Mouse (Mus musculus): ENCODE measurements around the gene Tm2d3. TPM values are rescaled to one million over a fixed set of nuclear protein-coding genes. Genes with fewer than 3 reads are reported as not detected.

Gene Tm2d3
- total RNA-seq (2014; fragmentation: Nextera tagmentation) (23.0 and 35.3 TPM in 2 replicates), total RNA-seq (2017) (70.1 and 70.9 TPM in 2 replicates)

DNA sequence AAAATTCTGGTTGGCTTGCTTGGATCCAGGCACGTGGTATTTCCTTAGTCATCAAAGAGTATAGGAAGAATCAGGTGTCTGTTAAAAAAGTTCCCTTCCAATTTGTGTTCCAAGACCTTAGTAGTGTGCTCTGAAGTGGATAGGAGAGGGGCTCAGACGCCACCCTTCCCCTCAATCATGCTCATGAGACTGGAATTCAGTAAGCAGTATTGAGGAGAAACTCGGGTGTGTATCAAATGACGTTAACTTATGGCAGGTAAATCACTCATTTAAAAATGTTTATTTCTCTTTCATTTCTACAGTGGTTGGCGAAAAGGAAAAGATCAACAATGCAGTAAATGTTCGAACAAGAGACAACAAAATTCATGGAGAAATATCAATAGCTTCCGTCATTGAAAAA, at the start of gene Tm2d3:
Gene Tm2d3 (plus strand): TSS at position 301 of the 400 bp plus-strand sequence.
- ATAC-seq (replicated peaks; ENCODE audit: poor library complexity, severe bottlenecking) = no peak

DNA sequence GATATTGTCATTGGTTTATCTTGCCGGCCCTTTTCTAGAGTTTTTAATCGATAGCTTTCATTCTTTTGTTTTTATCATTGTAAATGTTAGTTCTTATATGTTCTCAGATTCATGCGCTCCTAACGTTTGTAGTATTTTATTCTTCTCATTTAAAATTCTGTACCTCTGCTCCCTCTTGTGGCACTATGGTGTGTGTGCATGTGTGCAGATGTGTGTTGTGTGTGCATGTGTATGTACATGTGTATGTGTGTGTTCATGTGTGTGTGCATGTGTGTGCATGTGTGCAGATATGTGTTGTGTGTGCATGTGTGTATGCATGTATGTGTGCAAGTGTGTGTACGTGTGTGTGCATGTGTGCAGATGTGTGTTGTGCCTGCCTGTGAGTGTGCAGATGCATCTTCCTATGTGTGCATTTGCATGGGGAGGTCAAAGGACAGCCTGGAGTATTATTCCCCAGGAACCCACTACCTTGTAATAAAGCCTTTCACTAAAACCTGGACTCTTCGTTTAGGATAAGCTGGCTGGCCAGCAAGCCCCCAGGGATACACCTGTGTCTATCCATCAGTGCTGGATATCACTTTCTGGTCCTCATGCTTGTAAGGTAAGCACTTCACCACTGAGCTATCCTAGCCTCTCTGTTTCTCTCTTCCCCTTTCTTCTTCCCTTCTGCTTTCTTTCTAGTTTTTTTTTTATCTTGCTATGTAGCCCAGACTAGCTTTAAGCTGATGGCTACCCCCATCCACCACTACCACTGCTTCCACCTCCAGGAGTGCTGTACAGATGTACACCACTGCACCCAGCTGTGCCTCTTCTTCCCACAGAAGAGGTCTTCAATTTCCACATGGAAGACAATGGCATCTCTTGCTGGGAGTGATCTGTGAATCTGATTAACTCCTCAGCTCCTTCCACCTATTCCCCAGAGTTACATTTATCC, 48.3 kb upstream of the Tm2d3 start:
- no peak for ATAC-seq (replicated peaks; ENCODE audit: poor library complexity, severe bottlenecking)

DNA sequence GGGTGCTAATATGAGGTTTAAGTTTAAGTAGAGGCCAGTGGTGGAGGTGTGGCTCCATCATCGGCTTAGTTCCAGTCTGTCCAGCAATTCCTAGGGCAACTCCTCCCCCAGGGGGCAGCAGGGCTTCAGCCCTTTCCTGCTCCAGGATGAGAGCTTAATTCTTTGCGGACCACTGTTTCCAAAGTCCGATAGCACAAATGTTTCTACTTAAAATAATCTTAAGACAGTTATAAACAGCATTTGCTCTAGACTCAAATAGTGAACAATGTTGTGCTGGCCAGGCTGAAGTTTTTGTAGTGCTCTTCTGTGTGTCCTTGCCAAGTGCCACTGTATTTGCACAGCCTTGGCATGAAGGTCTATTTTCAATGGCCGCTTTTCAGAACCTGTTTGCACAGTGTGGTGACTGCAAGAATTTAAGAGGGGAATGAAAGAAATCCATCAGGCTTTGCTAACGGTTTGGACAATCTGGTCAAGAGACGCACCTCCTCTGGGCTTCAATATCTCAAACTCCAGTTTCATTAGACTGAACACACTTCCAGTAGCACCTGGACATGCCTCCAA, 47.0 kb upstream of the Tm2d3 start:
- ATAC-seq (replicated peaks; ENCODE audit: poor library complexity, severe bottlenecking) = no peak

DNA sequence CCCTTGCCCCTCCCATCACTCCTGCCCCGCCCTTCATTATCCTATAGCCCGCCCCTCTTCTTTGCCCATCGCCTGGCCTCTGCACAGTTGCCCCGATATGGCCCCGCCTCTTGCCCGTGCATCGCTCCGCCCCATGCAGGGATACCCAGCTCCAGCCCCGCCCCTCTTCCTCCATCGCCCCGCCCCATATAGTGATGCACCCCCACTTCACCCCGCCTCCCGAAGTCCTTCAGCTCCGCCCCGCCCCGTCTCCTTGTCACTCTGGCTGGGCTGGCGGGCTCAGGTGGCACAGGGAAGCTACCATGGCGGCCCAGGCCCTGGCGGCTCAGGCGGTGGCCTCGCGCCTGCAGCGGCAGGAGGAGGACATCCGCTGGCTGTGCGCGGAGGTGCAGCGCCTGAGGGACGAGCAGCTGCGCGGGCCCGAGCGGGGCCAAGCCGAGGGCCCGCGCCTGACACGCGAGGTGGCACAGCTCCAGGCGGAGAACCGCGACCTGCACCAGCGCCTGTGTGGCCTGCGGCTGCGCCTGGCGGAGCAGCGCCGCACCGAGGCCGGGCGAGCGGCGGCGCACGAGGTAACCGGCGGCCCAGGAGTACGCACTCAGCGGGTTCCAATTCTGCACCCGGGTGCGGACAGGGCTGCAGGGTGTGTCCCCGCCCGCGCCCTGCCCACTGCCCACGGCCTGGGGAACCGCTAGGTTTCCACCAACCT, 46.2 kb upstream of the Tm2d3 start, which contains the start of gene Tarsl2:
Gene Tarsl2 (plus strand): TSS at position 256 of the 709 bp plus-strand sequence.
- ATAC-seq (replicated peaks; ENCODE audit: poor library complexity, severe bottlenecking) = peak; percentile 90

DNA sequence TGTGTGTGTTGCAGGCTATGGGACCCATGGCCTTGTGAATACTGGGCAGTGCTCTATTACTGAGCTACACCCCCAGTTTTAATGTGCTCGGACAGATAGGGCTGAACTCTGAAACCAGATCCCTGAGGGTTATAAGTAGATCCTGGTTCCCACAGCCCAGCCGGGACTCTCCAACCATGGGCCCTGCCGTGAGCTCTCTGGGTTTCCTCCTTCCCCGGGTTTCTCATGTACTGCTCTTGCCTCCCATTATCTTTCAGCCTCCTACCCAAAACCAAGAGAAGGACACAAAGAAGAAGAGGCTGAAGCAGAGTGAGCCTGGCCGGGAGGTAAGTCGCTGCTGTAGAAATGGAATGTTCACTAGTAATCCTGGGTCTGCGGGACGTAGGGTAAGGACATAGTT, 45.0 kb upstream of the Tm2d3 start:
- no peak for ATAC-seq (replicated peaks; ENCODE audit: poor library complexity, severe bottlenecking)

DNA sequence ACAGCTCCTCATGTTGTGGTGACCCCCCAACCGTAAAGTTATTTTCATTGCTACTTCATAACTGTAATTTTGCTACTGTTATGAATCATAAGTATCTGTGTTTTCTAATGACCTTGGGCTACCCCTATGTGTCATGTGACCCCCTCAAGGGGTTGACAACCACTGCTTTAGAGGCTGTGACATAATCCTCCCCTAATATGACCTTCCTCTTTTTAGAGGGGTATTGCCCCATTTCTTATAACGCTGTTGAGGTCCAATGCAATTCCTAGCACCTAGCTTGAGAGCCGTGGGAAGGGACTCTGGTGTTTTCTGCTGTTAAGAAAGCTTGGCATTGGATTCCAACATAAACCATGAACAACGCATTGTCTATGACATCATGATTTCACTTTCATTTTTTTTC, 40.3 kb upstream of the Tm2d3 start:
- ATAC-seq (replicated peaks; ENCODE audit: poor library complexity, severe bottlenecking) = peak; percentile 94

DNA sequence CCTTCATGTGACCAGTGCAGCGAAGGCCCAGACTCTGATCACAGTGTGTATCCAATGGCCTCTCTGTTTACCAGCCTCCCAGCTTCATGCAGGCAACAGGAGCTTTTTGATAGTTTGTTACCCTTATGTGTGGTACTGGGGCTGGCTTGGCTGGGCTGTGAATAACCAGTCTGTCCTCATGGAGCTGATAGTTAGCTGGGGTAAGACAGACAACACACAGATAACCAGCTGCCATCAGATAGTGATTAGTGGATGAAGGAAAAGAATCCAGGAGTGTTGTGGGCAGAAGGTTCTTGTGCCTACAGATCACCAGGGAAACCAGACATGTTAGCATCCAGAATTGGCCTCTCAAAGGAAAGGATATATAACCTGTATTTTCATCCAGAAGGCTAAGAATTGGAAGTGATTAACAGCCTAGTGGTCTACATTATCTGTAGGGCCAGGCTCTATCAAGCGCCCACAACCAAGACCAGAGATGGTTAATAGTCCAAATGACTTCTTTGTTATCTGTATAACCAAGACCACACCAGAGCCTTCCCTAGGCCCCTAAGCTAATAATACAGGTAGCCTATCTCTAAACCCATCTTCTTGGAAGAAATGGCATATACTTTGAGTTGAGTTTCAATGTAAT, 33.4 kb upstream of the Tm2d3 start:
- ATAC-seq (replicated peaks; ENCODE audit: poor library complexity, severe bottlenecking) = no peak

DNA sequence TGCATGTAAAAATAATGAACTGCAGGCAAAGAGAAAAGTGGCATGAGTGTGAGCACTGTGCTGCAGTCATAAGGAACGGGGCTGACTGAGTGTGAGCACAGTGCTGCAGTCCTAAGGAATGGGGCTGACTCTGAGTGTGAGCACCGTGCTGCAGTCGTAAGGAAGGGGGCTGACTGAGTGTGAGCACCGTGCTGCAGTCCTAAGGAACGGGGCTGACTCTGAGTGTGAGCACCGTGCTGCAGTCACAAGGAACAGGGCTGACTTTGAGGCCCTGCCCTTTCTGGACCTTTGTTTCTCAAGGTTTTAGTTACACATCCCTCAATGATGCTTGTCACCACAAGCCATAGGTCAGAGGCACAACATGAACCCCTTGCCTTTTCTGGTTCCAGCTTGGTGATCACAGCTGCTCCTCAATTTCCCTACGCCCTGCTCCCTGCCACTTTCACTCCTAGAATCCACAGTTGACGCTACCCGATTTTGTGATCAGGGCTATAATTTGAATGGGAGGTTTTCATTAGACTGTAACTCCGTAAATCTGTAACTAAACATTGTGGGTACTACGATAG, 27.7 kb upstream of the Tm2d3 start:
- no peak for ATAC-seq (replicated peaks; ENCODE audit: poor library complexity, severe bottlenecking)

DNA sequence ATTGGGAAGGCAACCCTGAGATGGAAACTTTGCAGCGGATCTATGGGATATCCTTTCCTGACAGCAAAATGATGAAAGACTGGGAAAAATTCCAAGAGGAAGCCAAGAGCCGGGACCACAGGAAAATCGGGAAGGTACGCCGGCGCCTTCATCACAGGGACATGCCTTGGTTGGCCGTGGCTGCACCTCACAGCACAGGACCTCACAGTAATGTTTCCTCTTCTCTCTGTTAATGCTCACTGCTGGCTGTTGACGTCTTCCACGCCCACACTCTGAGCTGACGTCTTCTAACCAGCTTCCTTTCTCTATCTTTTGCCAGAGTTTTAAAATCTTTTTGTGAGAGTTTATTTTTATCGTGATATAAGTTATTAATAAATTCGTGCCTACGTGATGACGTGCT, 27.1 kb upstream of the Tm2d3 start:
- ATAC-seq (replicated peaks; ENCODE audit: poor library complexity, severe bottlenecking) = no peak

DNA sequence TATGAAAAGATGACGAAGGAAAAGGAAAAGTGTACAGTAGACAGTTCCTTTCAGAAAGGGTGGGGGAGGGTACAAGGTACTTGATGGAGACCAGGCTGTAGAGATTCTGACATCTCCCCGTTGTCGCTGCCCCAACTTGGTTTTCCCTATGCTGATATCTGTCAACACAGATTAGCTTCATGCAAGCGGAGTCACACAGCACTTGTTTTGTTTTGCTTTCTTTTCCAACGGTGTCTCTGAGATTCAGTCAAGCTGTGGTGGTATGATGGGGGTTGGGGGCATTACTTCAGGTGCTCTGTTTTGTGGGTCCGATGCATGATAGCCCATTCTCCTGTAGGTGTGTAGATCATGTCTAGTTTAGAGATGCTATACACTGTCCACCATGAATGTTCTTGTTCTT, 23.5 kb upstream of the Tm2d3 start:
- ATAC-seq (replicated peaks; ENCODE audit: poor library complexity, severe bottlenecking) = no peak

DNA sequence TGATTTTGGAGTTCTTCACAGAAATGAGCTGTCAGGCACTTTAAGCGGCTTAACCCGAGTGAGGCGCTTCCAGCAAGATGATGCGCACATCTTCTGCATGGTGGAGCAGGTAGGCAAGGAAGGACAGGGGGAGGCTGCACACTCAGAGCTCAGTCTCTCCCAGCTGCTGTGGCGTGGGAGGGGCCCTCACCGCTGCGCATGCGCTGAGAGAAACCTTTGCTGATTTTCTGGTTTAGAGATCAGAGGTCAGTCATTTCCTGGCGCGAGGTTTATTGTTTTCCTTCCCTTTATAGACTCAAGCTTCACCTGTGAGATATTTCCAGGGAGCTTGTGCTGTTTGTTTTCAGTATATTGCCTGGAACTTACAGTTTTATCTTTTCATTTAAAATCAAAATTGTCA, 12.9 kb upstream of the Tm2d3 start:
- ATAC-seq (replicated peaks; ENCODE audit: poor library complexity, severe bottlenecking) = no peak

DNA sequence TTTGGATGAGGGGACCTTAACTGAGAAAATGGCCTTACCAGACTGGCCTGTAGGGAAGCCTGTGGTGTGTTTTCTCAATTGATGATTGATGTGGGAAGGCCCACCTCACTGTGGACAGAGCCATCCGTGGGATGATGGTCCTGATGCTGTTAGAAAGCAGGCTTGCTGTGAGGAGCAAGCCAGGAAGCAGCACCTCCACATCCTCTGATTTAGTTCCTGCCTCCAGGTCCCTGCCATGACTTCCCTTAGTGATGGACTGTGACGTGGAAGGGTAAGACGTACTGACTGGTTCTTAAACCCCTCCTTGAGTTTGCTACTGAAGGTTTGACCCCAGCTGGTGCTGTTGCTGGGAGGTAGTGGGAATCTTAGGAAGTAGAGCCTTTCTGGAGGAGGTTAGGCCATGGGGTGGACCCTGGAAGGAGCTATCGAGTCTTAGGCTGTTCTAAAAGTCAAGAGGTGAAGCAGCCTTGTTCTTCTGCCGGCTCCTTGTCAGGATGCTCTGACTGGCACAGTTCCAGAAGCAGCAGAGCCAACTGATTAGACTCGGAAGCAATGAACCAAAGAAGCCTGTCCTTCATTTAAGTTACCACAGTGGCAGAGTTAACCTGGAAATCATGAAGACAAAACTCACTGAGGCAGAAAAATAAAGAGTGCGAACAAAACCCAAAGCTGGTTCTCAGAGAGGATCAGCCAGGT, 11.9 kb upstream of the Tm2d3 start:
- ATAC-seq (replicated peaks; ENCODE audit: poor library complexity, severe bottlenecking) = no peak

DNA sequence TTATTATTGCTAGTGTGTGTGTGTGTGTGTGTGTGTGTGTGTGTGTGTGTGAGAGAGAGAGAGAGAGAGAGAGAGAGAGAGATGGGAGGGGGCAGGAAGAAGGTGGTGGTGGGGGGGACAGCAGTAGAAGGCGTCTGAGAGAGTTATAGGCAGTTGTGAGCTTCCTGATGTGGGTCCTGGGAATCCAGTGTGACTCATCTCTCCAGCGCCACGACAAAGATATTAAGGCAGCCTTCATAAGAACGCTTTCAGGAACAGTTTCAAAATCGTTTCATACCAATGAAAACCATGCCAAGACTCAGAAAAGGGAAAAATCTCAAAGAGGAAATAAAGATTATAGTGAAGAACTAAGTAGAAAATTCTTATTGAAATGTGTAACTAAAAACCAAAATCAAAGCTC, 9.8 kb upstream of the Tm2d3 start:
- ATAC-seq (replicated peaks; ENCODE audit: poor library complexity, severe bottlenecking) = no peak

DNA sequence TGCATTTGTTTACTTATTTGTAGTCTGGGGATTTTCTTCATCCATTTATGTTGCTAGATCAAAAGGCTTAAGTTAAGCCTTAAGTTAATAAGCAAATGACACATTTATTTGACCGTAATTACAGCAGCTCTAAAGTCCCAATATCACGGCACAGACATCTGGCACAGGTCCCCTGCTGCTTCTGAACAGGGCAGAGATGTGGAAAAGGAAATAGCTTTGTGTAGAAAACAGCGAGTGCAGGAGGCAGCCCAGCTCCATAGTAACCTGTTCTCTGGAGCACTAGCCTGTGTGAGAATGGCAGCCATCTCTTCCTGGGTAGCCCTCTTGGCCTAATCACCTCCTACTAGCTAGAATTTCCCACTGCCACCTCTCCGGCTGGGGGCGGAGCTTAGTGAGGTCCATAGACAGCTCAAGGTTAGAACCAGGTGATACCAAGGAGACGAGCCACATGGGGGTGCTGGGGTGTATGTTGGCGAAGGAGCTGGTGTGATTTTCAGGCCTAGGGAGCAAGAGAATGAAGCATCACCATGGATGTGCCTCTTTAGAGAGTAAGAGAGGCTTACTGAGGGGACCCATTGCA, 6.6 kb upstream of the Tm2d3 start:
- ATAC-seq (replicated peaks; ENCODE audit: poor library complexity, severe bottlenecking) = no peak

DNA sequence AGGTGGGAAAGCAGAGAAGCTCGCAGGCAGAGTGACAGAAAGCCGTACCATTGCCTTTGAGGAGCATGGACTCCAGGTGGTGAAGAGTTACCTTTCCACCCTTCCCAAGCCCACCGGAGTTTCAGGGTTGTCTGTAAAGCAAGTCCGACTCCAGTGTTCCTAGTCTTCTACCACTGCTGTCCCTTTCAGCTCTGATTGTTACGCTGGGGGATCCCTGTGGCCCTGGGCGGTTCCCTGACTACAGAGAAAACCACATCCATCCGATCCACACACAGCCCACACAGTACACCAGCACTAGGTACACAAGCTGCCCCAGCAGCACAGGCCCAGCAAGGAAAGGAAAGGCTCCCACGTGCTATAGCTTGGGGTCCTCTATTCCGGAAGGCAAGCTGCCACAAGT, 4.3 kb upstream of the Tm2d3 start:
- ATAC-seq (replicated peaks; ENCODE audit: poor library complexity, severe bottlenecking) = no peak

DNA sequence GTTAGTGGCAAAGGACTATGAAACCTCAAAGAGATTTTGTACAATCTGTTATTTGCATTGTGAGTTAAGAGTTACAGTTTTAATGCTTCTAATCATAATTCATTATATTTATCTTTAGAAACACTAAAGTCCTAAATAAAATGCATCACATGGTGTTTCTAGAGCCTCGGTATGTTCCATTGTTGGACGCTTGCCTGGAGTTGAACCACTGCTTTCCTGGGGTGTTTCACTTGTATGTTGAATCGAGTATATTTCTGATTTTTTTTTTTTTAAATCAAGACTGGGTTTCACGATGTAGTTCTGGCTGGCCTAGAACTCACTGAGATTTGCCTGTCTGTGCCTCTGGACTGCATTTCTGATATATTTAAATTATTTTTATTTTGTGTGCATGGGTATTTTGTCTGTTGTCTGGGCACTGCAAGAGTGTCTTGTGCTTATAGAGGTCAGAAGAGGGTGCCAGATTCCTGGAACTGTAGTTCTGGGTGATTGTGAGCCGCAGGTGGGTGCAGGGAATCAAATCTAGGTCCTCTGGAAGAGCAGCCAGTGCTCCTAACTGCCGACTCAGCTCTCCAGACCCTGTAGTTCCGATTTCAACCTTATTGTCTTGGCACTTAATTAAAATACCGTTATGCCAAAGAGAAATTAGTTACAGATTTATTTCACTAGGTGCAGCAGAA, 1.1 kb downstream of the Tm2d3 start:
- ATAC-seq (replicated peaks; ENCODE audit: poor library complexity, severe bottlenecking) = no peak

DNA sequence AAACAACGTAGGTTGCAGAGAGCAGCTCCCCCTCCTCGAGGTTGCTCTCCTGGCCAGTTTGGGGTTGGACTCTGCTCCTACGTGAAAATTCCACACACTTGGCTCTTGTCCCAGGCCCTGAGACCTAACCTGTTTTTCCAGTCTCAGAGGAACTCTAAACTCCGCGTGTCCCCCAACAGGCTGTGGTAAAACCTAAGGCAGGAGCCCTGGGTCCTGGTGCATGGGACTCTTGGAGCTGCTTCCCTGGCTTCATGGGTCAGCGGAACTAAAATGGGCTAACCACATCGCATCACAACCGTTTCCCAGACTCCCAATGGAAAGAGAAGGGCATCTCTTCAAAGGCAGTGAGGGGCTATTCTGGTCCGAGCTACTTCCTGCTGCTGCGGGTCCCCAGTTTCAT, 1.9 kb downstream of the Tm2d3 start:
- no peak for ATAC-seq (replicated peaks; ENCODE audit: poor library complexity, severe bottlenecking)

DNA sequence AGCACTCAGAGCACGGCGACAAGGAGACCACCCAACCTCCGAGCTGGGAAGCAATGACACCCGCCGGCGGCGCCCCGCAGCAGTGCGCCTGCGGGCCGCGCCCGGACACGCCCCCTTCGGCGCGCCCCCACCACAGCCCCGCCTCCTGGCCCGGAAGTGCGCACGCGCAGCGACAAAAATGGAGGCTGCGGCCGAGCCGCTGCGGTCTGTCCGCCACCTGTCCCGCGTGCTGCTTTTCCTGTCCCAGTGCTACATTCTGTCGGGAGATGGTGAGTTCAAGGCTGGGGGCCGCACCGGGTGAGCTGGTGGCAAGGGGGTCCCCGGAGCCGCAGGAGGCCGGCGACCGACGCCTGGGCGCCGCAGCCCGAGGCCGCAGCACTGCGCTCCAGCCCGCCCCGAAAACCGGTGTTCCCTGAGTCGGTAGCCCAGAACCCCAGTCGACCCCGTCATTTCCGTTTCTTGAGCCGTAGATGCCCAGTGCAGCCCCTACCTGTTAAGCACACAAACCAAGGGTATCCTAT, 2.4 kb downstream of the Tm2d3 start:
- peak; percentile 88 for ATAC-seq (replicated peaks; ENCODE audit: poor library complexity, severe bottlenecking)

DNA sequence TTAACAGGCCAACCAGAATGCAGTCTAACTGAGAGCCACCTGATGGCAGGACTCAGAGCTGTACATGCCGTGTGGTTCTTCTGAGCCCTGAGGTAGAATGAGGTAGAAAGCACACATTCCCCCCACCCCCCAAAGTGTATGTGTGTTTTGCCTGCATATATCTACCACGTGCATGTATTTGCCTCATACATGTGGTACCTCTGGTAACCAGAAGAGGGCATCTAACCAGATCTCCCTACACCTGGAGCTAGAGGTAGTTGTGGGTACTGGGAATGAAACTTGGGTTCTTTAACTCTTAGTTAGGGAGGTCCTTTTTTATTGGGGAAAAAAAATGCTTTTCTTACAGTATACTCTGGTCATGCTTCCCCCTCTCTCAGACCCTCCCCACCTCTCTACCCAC, 5.5 kb downstream of the Tm2d3 start:
- peak; percentile 43 for ATAC-seq (replicated peaks; ENCODE audit: poor library complexity, severe bottlenecking)

Data from granulocyte monocyte progenitor cell, adult 5-6 weeks (primary cell).